Mouse (Mus musculus) myocyte (in vitro differentiated cells): ENCODE measurements at regions not wholly inside any gene's neighbourhood (a gene's known extent, or its start where the extent isn't known, plus 50 kb on each side); places are given as distances from the start of the nearest gene placed in this dataset.

Source experiments
- H3K27me3 ChIP-seq: one replicate; pipeline ENCODE4 v1.6.1; 2011; ENCODE audit not compliant: control insufficient read depth, insufficient read depth, insufficient read length
- H3K36me3 ChIP-seq: one replicate; pipeline ENCODE4 v1.6.1; 2011; ENCODE audit not compliant: control insufficient read depth, insufficient read depth
- H3K4me2 ChIP-seq: one replicate; pipeline ENCODE4 v1.6.1; 2011; ENCODE audit warnings: low read depth, control low read depth
- H3K4me3 ChIP-seq: one replicate; pipeline ENCODE4 v1.5.1; 2011; ENCODE audit warnings: mild to moderate bottlenecking, control low read depth, moderate library complexity
- H3K79me2 ChIP-seq: one replicate; pipeline ENCODE4 v1.6.1; 2011; ENCODE audit not compliant: control insufficient read depth, insufficient read depth
- H3ac ChIP-seq: one replicate; pipeline ENCODE4 v1.6.1; 2011; ENCODE audit not compliant: control insufficient read depth, insufficient read length
- CEBPB ChIP-seq: IDR thresholded peaks from 2 replicates; pipeline ENCODE4 v1.6.1; 2011; ENCODE audit warnings: mild to moderate bottlenecking, moderate library complexity; ENCODE audit not compliant: poor library complexity, insufficient read depth, severe bottlenecking
- E2F4 ChIP-seq: IDR thresholded peaks from one replicate; pipeline ENCODE4 v1.6.1; 2011; ENCODE audit warnings: mild to moderate bottlenecking, control low read depth, moderate library complexity; ENCODE audit not compliant: insufficient read depth
- MAX ChIP-seq: IDR thresholded peaks from one replicate; pipeline ENCODE4 v1.6.1; 2011; ENCODE audit warnings: low read depth, mild to moderate bottlenecking, control low read depth
- MYOD1 ChIP-seq, 3 experiments: IDR thresholded peaks; one replicate each; pipeline ENCODE4 v1.6.1; 2011; ENCODE audit warnings: control low read depth in 2 of 3, low read depth in 2 of 3, mild to moderate bottlenecking in 2 of 3, moderate library complexity in 1 of 3; ENCODE audit not compliant: insufficient read length in 2 of 3, control insufficient read depth in 1 of 3
- MYOG ChIP-seq, 3 experiments: IDR thresholded peaks; one replicate each; pipeline ENCODE4 v1.6.1; 2011; ENCODE audit warnings: control low read depth in 2 of 3, low read depth in 2 of 3, mild to moderate bottlenecking in 2 of 3; ENCODE audit not compliant: insufficient read length in 2 of 3, control insufficient read depth in 1 of 3, insufficient read depth in 1 of 3
- POLR2A ChIP-seq: IDR thresholded peaks from one replicate; pipeline ENCODE4 v1.6.1; 2011; ENCODE audit warnings: low read depth, mild to moderate bottlenecking, control low read depth, moderate library complexity; ENCODE audit not compliant: insufficient read length
- POLR2AphosphoS2 ChIP-seq: IDR thresholded peaks from one replicate; pipeline ENCODE4 v1.6.1; 2011; ENCODE audit warnings: low read depth, control low read depth; ENCODE audit not compliant: insufficient read length
- REST ChIP-seq: IDR thresholded peaks from one replicate; pipeline ENCODE4 v1.6.1; 2011; ENCODE audit warnings: mild to moderate bottlenecking, control low read depth, moderate library complexity; ENCODE audit not compliant: insufficient read depth, insufficient read length
- SRF ChIP-seq: IDR thresholded peaks from one replicate; pipeline ENCODE4 v1.6.1; 2011; ENCODE audit warnings: low read depth; ENCODE audit not compliant: control insufficient read depth, insufficient read length
- TCF12 ChIP-seq: IDR thresholded peaks from one replicate; pipeline ENCODE4 v1.6.1; 2011; ENCODE audit warnings: mild to moderate bottlenecking, control low read depth; ENCODE audit not compliant: poor library complexity, insufficient read depth, severe bottlenecking
- TCF3 ChIP-seq: IDR thresholded peaks from one replicate; pipeline ENCODE4 v1.6.1; 2011; ENCODE audit warnings: low read depth, control low read depth; ENCODE audit not compliant: insufficient read length
- USF1 ChIP-seq: IDR thresholded peaks from one replicate; pipeline ENCODE4 v1.6.1; 2011; ENCODE audit warnings: low read depth, mild to moderate bottlenecking, control low read depth, moderate library complexity

- no peaks in the 10 kb centered on the region for H3K36me3 ChIP-seq
- TF ChIP-seq E2F4 (no peak), MYOD1 (IDR thresholded peaks at IDR 0.05; ENCODE audit: control insufficient read depth in 1 of 3, insufficient read length in 2 of 3, low read depth in 2 of 3) (no peak), TCF12 (no peak), CEBPB (no peak), POLR2AphosphoS2 (no peak), USF1 (no peak), SRF (no peak), MYOG (IDR thresholded peaks at IDR 0.05; ENCODE audit: control insufficient read depth in 1 of 3, insufficient read depth in 1 of 3, insufficient read length in 2 of 3, low read depth in 2 of 3) (no peak), TCF3 (no peak), POLR2A (no peak)
These were observed 142.9 kb upstream of the Lrig1 start for GRCm38 (mm10) chr6:94842856-94843255.

DNA sequence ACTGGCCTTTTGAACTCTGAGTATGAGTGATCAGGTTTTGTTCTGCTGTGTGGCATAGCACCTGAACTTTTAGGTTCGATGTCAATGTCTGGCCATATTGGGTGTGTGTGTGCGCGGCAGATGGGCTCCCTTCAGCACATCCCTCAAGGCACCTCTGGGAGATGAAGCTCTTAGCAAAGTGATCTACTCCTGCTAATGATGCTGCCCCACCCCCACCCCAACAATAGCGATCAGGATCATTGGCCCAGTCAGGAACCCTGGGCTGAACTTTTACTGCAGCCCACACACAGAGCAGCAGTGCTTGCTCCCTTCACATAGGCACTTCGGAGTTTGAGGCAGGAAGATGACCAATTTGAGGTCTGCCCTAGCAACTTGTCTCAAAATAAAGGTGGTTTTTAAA is 141.9 kb upstream of the Lrig1 start:
- no peaks in the 10 kb centered on the region for H3K27me3 ChIP-seq
- H3ac ChIP-seq = no peak overlapping the region
- H3K79me2 ChIP-seq = no peaks in the 10 kb centered on the region
- H3K4me3 ChIP-seq = no peak overlapping the region
- H3K36me3 ChIP-seq = no peaks in the 10 kb centered on the region
- H3K4me2 ChIP-seq = no peak overlapping the region
- TF ChIP-seq REST (no peak), USF1 (no peak), MYOD1 (IDR thresholded peaks at IDR 0.05; ENCODE audit: control insufficient read depth in 1 of 3, insufficient read length in 2 of 3, low read depth in 2 of 3) (no peak), TCF3 (no peak), TCF12 (no peak), MYOG (IDR thresholded peaks at IDR 0.05; ENCODE audit: control insufficient read depth in 1 of 3, insufficient read depth in 1 of 3, insufficient read length in 2 of 3, low read depth in 2 of 3) (no peak), POLR2AphosphoS2 (no peak), POLR2A (no peak), MAX (no peak), E2F4 (no peak)

More at GRCm38 (mm10) chr6:94842856-94843255, 142.9 kb upstream of the Lrig1 start:
- no peaks in the 10 kb centered on the region for H3K79me2 ChIP-seq
- no peak overlapping the region for H3ac ChIP-seq
- no peak overlapping the region for H3K4me3 ChIP-seq
- H3K4me2 ChIP-seq = no peak overlapping the region
- no peaks in the 10 kb centered on the region for H3K27me3 ChIP-seq

DNA sequence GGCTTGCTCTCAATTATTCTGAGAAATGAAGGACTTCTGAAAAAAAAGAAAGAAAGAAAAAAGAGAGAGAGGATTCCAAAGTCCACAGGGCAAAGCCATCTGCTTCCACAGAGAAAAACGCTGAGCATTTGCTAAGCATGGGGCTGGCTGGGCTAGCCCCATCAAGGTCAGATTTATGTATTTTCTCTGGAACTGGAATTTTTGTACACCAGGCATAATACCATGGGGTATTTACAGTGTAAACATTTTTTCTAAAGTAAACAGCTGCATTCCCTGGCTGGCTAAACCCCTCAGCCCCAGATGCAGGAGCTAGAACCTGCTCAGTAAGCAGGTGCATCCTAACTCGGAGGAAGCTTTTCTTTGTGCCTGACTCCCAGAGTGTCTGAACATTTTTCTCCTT is 135.8 kb upstream of the Lrig1 start:
- no peak overlapping the region for H3ac ChIP-seq
- H3K4me2 ChIP-seq = no peak overlapping the region
- no peak overlapping the region for H3K4me3 ChIP-seq
- TF ChIP-seq MYOD1 (IDR thresholded peaks at IDR 0.05; ENCODE audit: control insufficient read depth in 1 of 3, insufficient read length in 2 of 3, low read depth in 2 of 3) = no peak
- no peak for TF ChIP-seq E2F4
- TF ChIP-seq USF1 = no peak
- TF ChIP-seq SRF = no peak
- no peak for TF ChIP-seq POLR2AphosphoS2
- no peak for TF ChIP-seq REST
- TF ChIP-seq TCF12 = no peak
- TF ChIP-seq MYOG (IDR thresholded peaks at IDR 0.05; ENCODE audit: control insufficient read depth in 1 of 3, insufficient read depth in 1 of 3, insufficient read length in 2 of 3, low read depth in 2 of 3) = no peak
- no peak for TF ChIP-seq MAX
- no peak for TF ChIP-seq TCF3
- no peak for TF ChIP-seq POLR2A
- TF ChIP-seq CEBPB = no peak
- H3K79me2 ChIP-seq = no peaks in the 10 kb centered on the region
- H3K27me3 ChIP-seq = no peaks in the 10 kb centered on the region
- H3K36me3 ChIP-seq = no peaks in the 10 kb centered on the region

DNA sequence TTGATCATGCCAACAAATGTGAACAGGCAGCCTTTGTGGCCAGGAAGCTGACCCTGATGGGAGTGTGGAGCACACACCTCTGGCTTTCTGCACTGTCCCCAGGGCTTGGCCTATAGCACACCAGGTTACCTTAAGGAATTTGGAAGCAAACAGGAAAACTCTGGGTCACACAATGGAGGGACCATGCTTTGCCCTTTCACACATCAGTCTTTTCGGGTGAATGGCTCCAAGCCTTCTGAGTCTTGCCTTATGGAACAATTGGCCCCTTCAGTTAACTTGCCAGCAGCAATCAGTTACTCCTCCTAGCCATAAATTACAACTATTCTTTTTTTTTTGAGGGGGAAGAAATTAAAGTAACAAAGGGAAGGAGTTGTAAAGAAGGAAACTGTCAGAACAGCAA is 134.6 kb upstream of the Lrig1 start:
- Histone ChIP-seq H3K4me3 (no peak overlapping the region), H3K27me3 (no peaks in the 10 kb centered on the region), H3K36me3 (no peaks in the 10 kb centered on the region), H3K79me2 (no peaks in the 10 kb centered on the region), H3ac (no peak overlapping the region), H3K4me2 (no peak overlapping the region)
- TF ChIP-seq MAX = no peak
- TF ChIP-seq USF1 = no peak
- TF ChIP-seq TCF3 = no peak
- no peak for TF ChIP-seq MYOG (IDR thresholded peaks at IDR 0.05; ENCODE audit: control insufficient read depth in 1 of 3, insufficient read depth in 1 of 3, insufficient read length in 2 of 3, low read depth in 2 of 3)
- no peak for TF ChIP-seq E2F4
- no peak for TF ChIP-seq POLR2AphosphoS2
- TF ChIP-seq MYOD1 (IDR thresholded peaks at IDR 0.05; ENCODE audit: control insufficient read depth in 1 of 3, insufficient read length in 2 of 3, low read depth in 2 of 3) = no peak
- TF ChIP-seq REST = no peak
- TF ChIP-seq SRF = no peak
- no peak for TF ChIP-seq POLR2A
- TF ChIP-seq TCF12 = no peak
- TF ChIP-seq CEBPB = no peak
